30 mouse cellular contexts compared by ENCODE assay signal in genomic region chr7:121717031-121717430, GRCm38 (mm10). TPM values are rescaled to one million over a fixed set of nuclear protein-coding genes. Genes with fewer than 3 reads are reported as not detected.
DNase-seq lines count a peak whose midpoint lies in the region; ATAC-seq and TF ChIP-seq lines count a peak whose summit lies in the region.
"Had no signal": no experiment of that assay in that cellular context is flagged by ENCODE, and none has a peak within 500 bp of the region (broad histone marks: within the 10 kb centered on the region; RNA-seq: fewer than 3 reads in every experiment).

No protein-coding gene starts in this region.

- 79% methylated on average over 7 of the region's 7 CpGs for WGBS in hindbrain, embryonic 16.5 days

- H3K27me3 ChIP-seq in hindbrain, embryonic 16.5 days (replicated peaks; ENCODE audit: control insufficient read depth, insufficient read depth, low read length), result no peaks in the 10 kb centered on the region
- H3K27me3 ChIP-seq: embryonic facial prominence, embryonic 13.5 days; embryonic facial prominence, embryonic 15.5 days; forebrain, embryonic 12.5 days had no signal

- in situ Hi-C loops in ES-E14 (cut with MboI; ENCODE audit: low sequenced_read_pairs in 2 of 2, unreplicated experiment in 2 of 2), result no loop called here

- no peak for DNase-seq in frontal cortex, postnatal 25 days (ENCODE audit: low spot score in 2 of 2)
- peak; percentile 45 to 72 for DNase-seq in right cerebral cortex, postnatal 10 days (ENCODE audit: low spot score in 2 of 2)
- no peak for DNase-seq in right cerebral cortex, adult 2 months (ENCODE audit: low spot score in 2 of 2)
- DNase-seq in ES-E14 (ENCODE audit: low read depth, low spot score), result no peak
- peak; percentile 13 to 21 for DNase-seq in frontal cortex, postnatal 10 days (ENCODE audit: low spot score in 2 of 2)
- DNase-seq in neural tube, embryonic 10.5 days (ENCODE audit: extremely low spot score, low spot score), result no peak
- DNase-seq: adrenal gland, adult 2 months; adrenal gland, postnatal 14 days; adrenal gland, postnatal 36 days; B cell, adult 2 months; cerebellum, adult 11 months; cerebellum, adult 18-20 months; cerebellum, adult 8-10 months; cerebellum, adult 9-11 months; cerebellum, postnatal 14 days; cerebellum, postnatal 36 days; embryo, embryonic 11 days had no signal

- H3K4me3 ChIP-seq in ES-E14 (ENCODE audit: insufficient read depth in 1 of 2, low read depth in 1 of 2, low read length in 2 of 2, poor library complexity in 1 of 2, severe bottlenecking in 1 of 2), result no peak overlapping the region
- no peak overlapping the region for H3K4me3 ChIP-seq in hindbrain, embryonic 16.5 days (ENCODE audit: low read length)
- H3K4me3 ChIP-seq: embryonic facial prominence, embryonic 13.5 days; embryonic facial prominence, embryonic 15.5 days; erythroblast, embryonic 14.5 days; forebrain, embryonic 10.5 days; forebrain, embryonic 12.5 days had no signal

- no peaks in the 10 kb centered on the region for H3K9me3 ChIP-seq in ES-E14 (ENCODE audit: control insufficient read depth, insufficient read depth, low read depth, low read length)
- no peaks in the 10 kb centered on the region for H3K9me3 ChIP-seq in hindbrain, embryonic 16.5 days (ENCODE audit: control insufficient read depth, low read length)
- H3K9me3 ChIP-seq: embryonic facial prominence, embryonic 13.5 days; embryonic facial prominence, embryonic 15.5 days; forebrain, embryonic 10.5 days; forebrain, embryonic 12.5 days had no signal

- H3K9ac ChIP-seq in ES-E14 (ENCODE audit: insufficient read depth, low read depth, low read length, poor library complexity, severe bottlenecking), result no peak overlapping the region
- no peak overlapping the region for H3K9ac ChIP-seq in hindbrain, embryonic 16.5 days (ENCODE audit: low read depth, low read length)
- H3K9ac ChIP-seq: embryonic facial prominence, embryonic 13.5 days; embryonic facial prominence, embryonic 15.5 days; forebrain, embryonic 12.5 days had no signal

- peak; percentile 65 for ATAC-seq in frontal cortex, adult (ENCODE audit: low TSS enrichment)
- ATAC-seq in hindbrain, embryonic 16.5 days, result no peak
- ATAC-seq: CD4-positive, CD25-positive, alpha-beta regulatory T cell, adult 4 months; forebrain, embryonic 14.5 days; forebrain, embryonic 16.5 days had no signal

- no peaks in the 10 kb centered on the region for H3K4me1 ChIP-seq in ES-E14 (ENCODE audit: control insufficient read depth in 2 of 2, insufficient read depth in 2 of 2, low read length in 2 of 2, poor library complexity in 1 of 2)
- H3K4me1 ChIP-seq in hindbrain, embryonic 16.5 days (ENCODE audit: control insufficient read depth, insufficient read depth, low read depth, low read length), result no peaks in the 10 kb centered on the region
- H3K4me1 ChIP-seq: embryonic facial prominence, embryonic 13.5 days; embryonic facial prominence, embryonic 15.5 days; forebrain, embryonic 10.5 days; forebrain, embryonic 12.5 days had no signal

- no peaks in the 10 kb centered on the region for H3K36me3 ChIP-seq in ES-E14 (ENCODE audit: control insufficient read depth, insufficient read depth, low read length, poor library complexity, severe bottlenecking)
- no peaks in the 10 kb centered on the region for H3K36me3 ChIP-seq in hindbrain, embryonic 16.5 days (ENCODE audit: control insufficient read depth, insufficient read depth, low read length)
- H3K36me3 ChIP-seq: embryonic facial prominence, embryonic 13.5 days; embryonic facial prominence, embryonic 15.5 days; forebrain, embryonic 10.5 days; forebrain, embryonic 12.5 days had no signal

- H3K27ac ChIP-seq in ES-E14 (ENCODE audit: insufficient read depth, low read depth, low read length, poor library complexity, severe bottlenecking), result 0 out of 2 replicates have a peak overlapping the region, but pooled peaks have one; percentile 22
- no peak overlapping the region for H3K27ac ChIP-seq in hindbrain, embryonic 16.5 days (ENCODE audit: low read depth, low read length)
- H3K27ac ChIP-seq: embryonic facial prominence, embryonic 13.5 days; embryonic facial prominence, embryonic 15.5 days; forebrain, embryonic 10.5 days; forebrain, embryonic 12.5 days had no signal

- no peak overlapping the region for H3K4me2 ChIP-seq in hindbrain, embryonic 16.5 days (ENCODE audit: low read length)
- H3K4me2 ChIP-seq: embryonic facial prominence, embryonic 13.5 days; embryonic facial prominence, embryonic 15.5 days; forebrain, embryonic 12.5 days had no signal

TF ChIP-seq in ES-E14, 5 proteins besides CTCF, POLR2A, EP300 and RAD21:
- TF ChIP-seq HCFC1 (IDR thresholded peaks at IDR 0.05; ENCODE audit: borderline replicate concordance, insufficient read depth, low read length), result no peak

RNA-seq across cellular contexts. Expression of gene Usp31, which starts 10.0 kb away (rescaled TPM):
- 17.1 and 22.1 TPM in 2 replicates for total RNA-seq in ES-E14 (2012; rRNA removed)
- polyA plus RNA-seq in hindbrain, embryonic 16.5 days (2015; fragmentation: Nextera tagmentation; extraction: Ambion mirVana), result 3.0 and 3.4 TPM in 2 replicates

RNA-seq across cellular contexts. Expression of gene Scnn1g, which starts 17.2 kb away (rescaled TPM):
- total RNA-seq in ES-E14 (2012; rRNA removed), result not detected in 2 replicates
- 0.11 TPM in 1 of 2 replicates, not detected in the other for polyA plus RNA-seq in hindbrain, embryonic 16.5 days (2015; fragmentation: Nextera tagmentation; extraction: Ambion mirVana)
- total RNA-seq: adrenal gland, postnatal 14 days; CH12.LX; common myeloid progenitor, adult 5-6 weeks; MEL had no signal
- polyA plus RNA-seq: CD4-positive, CD25-positive, alpha-beta regulatory T cell, adult 4 months; erythroblast, embryonic 14.5 days; forebrain, embryonic 12.5 days; forebrain, embryonic 14.5 days; forebrain, embryonic 16.5 days had no signal

Comparison
In these comparisons a context has a peak if more than half of its experiments do, and no peak if none do; other contexts are left out.
1. DNase-seq: peak in right cerebral cortex, postnatal 10 days (2 of 2) and frontal cortex, postnatal 10 days (2 of 2); none in frontal cortex, postnatal 25 days (0 of 2), right cerebral cortex, adult 2 months (0 of 2), ES-E14 (single experiment) and neural tube, embryonic 10.5 days (single experiment).